Mouse (Mus musculus): ENCODE data around the gene Dnah8. TPM values are rescaled to one million over a fixed set of nuclear protein-coding genes. Genes with fewer than 3 reads are reported as not detected.

Gene Dnah8
- polyA plus RNA-seq, 1 experiment from 2014 or later, result 3.1 TPM

GRCm38 (mm10) chr17:30638996-30639395, 14.8 kb downstream of the Dnah8 start:
- no peak for ATAC-seq (ENCODE audit: low FRiP score)
- no peak overlapping the region for H3K4me2 ChIP-seq (replicated peaks)
- 54% methylated on average over 2 of the region's 2 CpGs for WGBS
- H3K36me3 ChIP-seq (replicated peaks; ENCODE audit: control insufficient read depth, insufficient read depth), result no peaks in the 10 kb centered on the region
- DNase-seq (ENCODE audit: low spot score), result no peak
- H3K27me3 ChIP-seq (ENCODE audit: control insufficient read depth, insufficient read depth, low read length), result no peaks in the 10 kb centered on the region
- H3K4me3 ChIP-seq (replicated peaks; ENCODE audit: low read length), result no peak overlapping the region
- no peak overlapping the region for H3K27ac ChIP-seq
- no peaks in the 10 kb centered on the region for H3K4me1 ChIP-seq (replicated peaks; ENCODE audit: control insufficient read depth, insufficient read depth, low read length)
- no peaks in the 10 kb centered on the region for H3K9me3 ChIP-seq (ENCODE audit: control insufficient read depth, low read length)
- H3K9ac ChIP-seq, result no peak overlapping the region

DNA sequence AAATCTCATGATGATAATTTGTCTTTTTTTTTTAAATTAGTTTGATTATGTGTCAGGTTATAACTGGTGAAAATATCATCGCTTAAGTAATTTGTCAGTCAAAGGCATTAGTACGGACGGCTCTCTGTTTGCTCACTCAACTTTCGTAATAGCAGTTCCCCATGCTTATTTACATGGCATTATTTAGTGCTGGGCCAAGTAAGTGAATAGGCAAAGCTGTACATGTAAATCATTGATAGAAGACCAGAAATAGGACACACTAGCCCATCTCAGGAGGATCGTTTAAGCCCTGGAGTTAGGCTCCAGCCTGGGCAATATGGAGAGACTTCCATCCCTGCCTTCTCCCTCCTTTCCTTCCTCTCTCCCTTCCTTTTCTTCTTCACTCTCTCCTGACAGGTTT, 16.7 kb downstream of the Dnah8 start:
- H3K36me3 ChIP-seq (replicated peaks; ENCODE audit: control insufficient read depth, insufficient read depth), result no peaks in the 10 kb centered on the region
- ATAC-seq (ENCODE audit: low FRiP score), result no peak
- no peak overlapping the region for H3K9ac ChIP-seq
- H3K4me1 ChIP-seq (replicated peaks; ENCODE audit: control insufficient read depth, insufficient read depth, low read length), result no peaks in the 10 kb centered on the region
- no peak overlapping the region for H3K27ac ChIP-seq
- H3K9me3 ChIP-seq (ENCODE audit: control insufficient read depth, low read length), result no peaks in the 10 kb centered on the region
- H3K4me2 ChIP-seq (replicated peaks), result no peak overlapping the region
- WGBS, result 96% methylated on average over 5 of the region's 5 CpGs
- no peak for DNase-seq (ENCODE audit: low spot score)
- no peak overlapping the region for H3K4me3 ChIP-seq (replicated peaks; ENCODE audit: low read length)
- H3K27me3 ChIP-seq (ENCODE audit: control insufficient read depth, insufficient read depth, low read length), result no peaks in the 10 kb centered on the region

DNA sequence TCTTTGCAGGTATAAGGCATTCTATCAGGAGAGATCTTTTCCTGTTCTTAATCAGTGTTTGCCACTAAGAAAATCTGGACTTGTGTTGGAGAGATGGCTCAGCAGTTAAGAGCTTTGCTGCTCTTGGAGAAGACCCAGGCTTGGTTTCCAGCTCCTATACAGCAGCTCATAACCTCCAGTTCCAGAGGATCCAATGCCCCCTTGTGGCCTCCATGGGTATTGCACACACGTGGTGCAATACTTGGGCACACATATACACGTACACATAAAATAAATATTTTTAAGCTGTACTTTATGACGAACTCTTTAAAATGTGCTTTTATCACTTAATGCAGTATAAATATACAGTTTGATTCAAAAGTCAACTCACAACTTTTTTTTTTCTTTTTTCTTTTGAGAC, 24.6 kb downstream of the Dnah8 start:
- no peaks in the 10 kb centered on the region for H3K9me3 ChIP-seq (ENCODE audit: control insufficient read depth, low read length)
- WGBS, result 96% methylated on average over 3 of the region's 3 CpGs
- no peak for DNase-seq (ENCODE audit: low spot score)

GRCm38 (mm10) chr17:30653010-30653409, 28.9 kb downstream of the Dnah8 start:
- Histone ChIP-seq H3K4me3 (replicated peaks; ENCODE audit: low read length) (no peak overlapping the region), H3K4me1 (replicated peaks; ENCODE audit: control insufficient read depth, insufficient read depth, low read length) (0 out of 2 replicates have a peak, but pooled peaks cover 2% of the 10 kb centered on the region), H3K4me2 (replicated peaks) (no peak overlapping the region), H3K27ac (no peak overlapping the region), H3K9me3 (ENCODE audit: control insufficient read depth, low read length) (no peaks in the 10 kb centered on the region), H3K36me3 (replicated peaks; ENCODE audit: control insufficient read depth, insufficient read depth) (no peaks in the 10 kb centered on the region), H3K9ac (no peak overlapping the region), H3K27me3 (ENCODE audit: control insufficient read depth, insufficient read depth, low read length) (no peaks in the 10 kb centered on the region)
- no peak for DNase-seq (ENCODE audit: low spot score)
- ATAC-seq (ENCODE audit: low FRiP score), result no peak
- 94% methylated on average over 6 of the region's 6 CpGs for WGBS

More for the DNA sequence above, 24.6 kb downstream of the Dnah8 start:
- H3K4me3 ChIP-seq (replicated peaks; ENCODE audit: low read length), result no peak overlapping the region
- H3K36me3 ChIP-seq (replicated peaks; ENCODE audit: control insufficient read depth, insufficient read depth), result no peaks in the 10 kb centered on the region
- ATAC-seq (ENCODE audit: low FRiP score), result no peak
- no peak overlapping the region for H3K27ac ChIP-seq
- H3K4me2 ChIP-seq (replicated peaks), result no peak overlapping the region
- H3K4me1 ChIP-seq (replicated peaks; ENCODE audit: control insufficient read depth, insufficient read depth, low read length), result no peaks in the 10 kb centered on the region
- H3K9ac ChIP-seq, result no peak overlapping the region
- no peaks in the 10 kb centered on the region for H3K27me3 ChIP-seq (ENCODE audit: control insufficient read depth, insufficient read depth, low read length)

DNA sequence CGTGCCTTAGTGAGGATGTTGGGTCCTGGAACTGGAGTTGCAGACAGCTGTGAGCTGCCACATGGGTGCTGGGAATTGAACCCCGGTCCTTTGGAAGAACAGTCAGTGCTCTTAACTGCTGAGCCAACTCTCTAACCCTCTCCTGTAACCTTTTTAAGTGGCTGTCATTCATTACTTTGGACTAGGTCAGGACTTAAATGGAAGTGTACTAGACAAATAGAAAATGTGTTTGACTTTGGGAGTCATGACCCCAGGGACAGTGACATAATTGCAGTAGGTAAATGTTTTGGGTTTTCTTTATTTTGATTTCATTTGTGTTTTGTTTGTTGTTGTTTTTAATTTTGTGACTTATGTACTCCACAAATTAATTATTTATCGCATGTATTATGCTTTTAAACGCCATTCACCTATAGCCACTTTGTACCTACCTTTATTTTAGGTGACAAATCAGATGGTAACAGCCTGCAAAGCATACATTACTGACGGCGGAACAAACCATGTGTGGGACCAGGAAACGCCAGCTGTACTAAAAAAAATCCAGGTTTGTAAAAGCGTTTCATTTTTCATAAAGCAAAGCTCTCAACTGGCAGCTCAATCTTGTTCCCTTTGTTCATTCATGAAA, 33.5 kb downstream of the Dnah8 start:
- WGBS, result 46% methylated on average over 8 of the region's 8 CpGs
- Histone ChIP-seq H3K36me3 (replicated peaks; ENCODE audit: control insufficient read depth, insufficient read depth) (no peaks in the 10 kb centered on the region), H3K9ac (peak overlapping the region; percentile 49), H3K4me2 (replicated peaks) (peak overlapping the region; percentile 52), H3K9me3 (ENCODE audit: control insufficient read depth, low read length) (no peaks in the 10 kb centered on the region), H3K27ac (peak overlapping the region; percentile 48), H3K27me3 (ENCODE audit: control insufficient read depth, insufficient read depth, low read length) (no peaks in the 10 kb centered on the region), H3K4me1 (replicated peaks; ENCODE audit: control insufficient read depth, insufficient read depth, low read length) (0 out of 2 replicates have a peak, but pooled peaks cover 2% of the 10 kb centered on the region), H3K4me3 (replicated peaks; ENCODE audit: low read length) (peak overlapping the region; percentile 26)
- ATAC-seq (ENCODE audit: low FRiP score), result no peak
- no peak for DNase-seq (ENCODE audit: low spot score)

DNA sequence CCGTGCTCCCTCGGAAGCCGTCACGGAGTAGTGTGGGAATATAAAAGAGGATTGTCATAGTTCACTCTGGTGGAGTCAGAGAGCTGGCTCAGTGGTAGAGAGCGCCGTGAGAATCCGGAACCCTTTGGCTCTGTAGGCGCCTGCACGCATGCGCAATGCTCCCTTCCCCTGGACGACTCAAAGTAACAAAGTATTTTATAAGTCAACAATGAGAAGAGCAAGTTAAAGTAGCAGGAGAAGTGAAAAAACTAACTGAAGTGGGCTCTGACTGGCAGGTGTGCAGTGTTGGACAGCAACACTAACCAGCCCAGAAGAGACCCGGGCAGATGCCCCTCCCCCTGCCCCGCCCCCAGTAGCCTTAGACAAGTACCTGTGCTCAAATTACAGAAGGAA, 34.0 kb downstream of the Dnah8 start:
- Histone ChIP-seq H3K4me2 (replicated peaks) (peak overlapping the region; percentile 52), H3K9ac (peak overlapping the region; percentile 49), H3K27ac (peak overlapping the region; percentile 48), H3K36me3 (replicated peaks; ENCODE audit: control insufficient read depth, insufficient read depth) (no peaks in the 10 kb centered on the region), H3K4me3 (replicated peaks; ENCODE audit: low read length) (peak overlapping the region; percentile 26), H3K27me3 (ENCODE audit: control insufficient read depth, insufficient read depth, low read length) (no peaks in the 10 kb centered on the region), H3K9me3 (ENCODE audit: control insufficient read depth, low read length) (no peaks in the 10 kb centered on the region), H3K4me1 (replicated peaks; ENCODE audit: control insufficient read depth, insufficient read depth, low read length) (0 out of 2 replicates have a peak, but pooled peaks cover 2% of the 10 kb centered on the region)
- peak; percentile 65; the same call in 1 of the 2 replicates for ATAC-seq (ENCODE audit: low FRiP score)
- peak; percentile 80 for DNase-seq (ENCODE audit: low spot score)
- WGBS, result 5% methylated on average over 13 of the region's 13 CpGs

DNA sequence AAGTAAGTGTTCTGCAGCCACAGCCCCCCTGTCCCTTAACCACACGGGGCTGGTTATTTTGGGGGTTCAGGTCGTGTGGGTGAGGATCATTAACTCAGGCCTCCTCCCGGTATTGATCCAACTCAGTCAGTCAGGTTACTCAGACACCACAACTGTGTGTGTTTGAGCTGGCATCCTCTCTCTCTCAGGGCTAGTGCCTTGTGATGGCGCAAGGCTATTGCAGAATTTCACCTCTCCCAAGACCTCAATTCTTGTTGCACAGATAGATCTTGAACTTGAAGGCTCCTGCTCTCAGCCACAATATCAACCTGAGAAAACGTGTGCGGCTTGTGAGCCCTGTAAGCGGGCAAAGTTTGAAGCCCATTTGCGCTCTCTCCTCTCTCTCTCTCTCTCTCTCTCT, 38.0 kb downstream of the Dnah8 start:
- Histone ChIP-seq H3K27me3 (ENCODE audit: control insufficient read depth, insufficient read depth, low read length) (no peaks in the 10 kb centered on the region), H3K36me3 (replicated peaks; ENCODE audit: control insufficient read depth, insufficient read depth) (no peaks in the 10 kb centered on the region), H3K4me2 (replicated peaks) (no peak overlapping the region), H3K27ac (no peak overlapping the region), H3K4me1 (replicated peaks; ENCODE audit: control insufficient read depth, insufficient read depth, low read length) (0 out of 2 replicates have a peak, but pooled peaks cover 2% of the 10 kb centered on the region), H3K9me3 (ENCODE audit: control insufficient read depth, low read length) (0 out of 2 replicates have a peak, but pooled peaks cover 8% of the 10 kb centered on the region), H3K4me3 (replicated peaks; ENCODE audit: low read length) (no peak overlapping the region), H3K9ac (no peak overlapping the region)
- DNase-seq (ENCODE audit: low spot score) (no peak), ATAC-seq (ENCODE audit: low FRiP score) (no peak)
- 77% methylated on average over 8 of the region's 8 CpGs for WGBS

GRCm38 (mm10) chr17:30663170-30663569, 39.0 kb downstream of the Dnah8 start:
- Histone ChIP-seq H3K9ac (no peak overlapping the region), H3K4me1 (replicated peaks; ENCODE audit: control insufficient read depth, insufficient read depth, low read length) (no peaks in the 10 kb centered on the region), H3K4me2 (replicated peaks) (no peak overlapping the region), H3K36me3 (replicated peaks; ENCODE audit: control insufficient read depth, insufficient read depth) (no peaks in the 10 kb centered on the region), H3K9me3 (ENCODE audit: control insufficient read depth, low read length) (0 out of 2 replicates have a peak, but pooled peaks cover 8% of the 10 kb centered on the region), H3K4me3 (replicated peaks; ENCODE audit: low read length) (no peak overlapping the region), H3K27ac (no peak overlapping the region), H3K27me3 (ENCODE audit: control insufficient read depth, insufficient read depth, low read length) (no peaks in the 10 kb centered on the region)
- 95% methylated on average over 8 of the region's 8 CpGs for WGBS
- ATAC-seq (ENCODE audit: low FRiP score), result no peak
- no peak for DNase-seq (ENCODE audit: low spot score)

- Histone ChIP-seq H3K27ac (no peak overlapping the region), H3K4me3 (replicated peaks; ENCODE audit: low read length) (no peak overlapping the region), H3K9ac (no peak overlapping the region), H3K36me3 (replicated peaks; ENCODE audit: control insufficient read depth, insufficient read depth) (no peaks in the 10 kb centered on the region), H3K27me3 (ENCODE audit: control insufficient read depth, insufficient read depth, low read length) (no peaks in the 10 kb centered on the region), H3K4me2 (replicated peaks) (no peak overlapping the region), H3K9me3 (ENCODE audit: control insufficient read depth, low read length) (0 out of 2 replicates have a peak, but pooled peaks cover 8% of the 10 kb centered on the region), H3K4me1 (replicated peaks; ENCODE audit: control insufficient read depth, insufficient read depth, low read length) (no peaks in the 10 kb centered on the region)
- no peak for DNase-seq (ENCODE audit: low spot score)
- no peak for ATAC-seq (ENCODE audit: low FRiP score)
- WGBS, result 74% methylated on average over 5 of the region's 5 CpGs
These were observed 40.7 kb downstream of the Dnah8 start for GRCm38 (mm10) chr17:30664856-30665255.
